Mouse (Mus musculus) CH12F3 (cell line): Measurements from ENCODE around the gene Tspan15.

Experiments used
- in situ Hi-C: fragments of 300-500 bp; cut with MboI; formaldehyde crosslinking; loops from 2 replicates; pipeline ENCODE4 v1.14.3; 2020; ENCODE audit warnings: low sequenced_read_pairs

Gene Tspan15

DNA sequence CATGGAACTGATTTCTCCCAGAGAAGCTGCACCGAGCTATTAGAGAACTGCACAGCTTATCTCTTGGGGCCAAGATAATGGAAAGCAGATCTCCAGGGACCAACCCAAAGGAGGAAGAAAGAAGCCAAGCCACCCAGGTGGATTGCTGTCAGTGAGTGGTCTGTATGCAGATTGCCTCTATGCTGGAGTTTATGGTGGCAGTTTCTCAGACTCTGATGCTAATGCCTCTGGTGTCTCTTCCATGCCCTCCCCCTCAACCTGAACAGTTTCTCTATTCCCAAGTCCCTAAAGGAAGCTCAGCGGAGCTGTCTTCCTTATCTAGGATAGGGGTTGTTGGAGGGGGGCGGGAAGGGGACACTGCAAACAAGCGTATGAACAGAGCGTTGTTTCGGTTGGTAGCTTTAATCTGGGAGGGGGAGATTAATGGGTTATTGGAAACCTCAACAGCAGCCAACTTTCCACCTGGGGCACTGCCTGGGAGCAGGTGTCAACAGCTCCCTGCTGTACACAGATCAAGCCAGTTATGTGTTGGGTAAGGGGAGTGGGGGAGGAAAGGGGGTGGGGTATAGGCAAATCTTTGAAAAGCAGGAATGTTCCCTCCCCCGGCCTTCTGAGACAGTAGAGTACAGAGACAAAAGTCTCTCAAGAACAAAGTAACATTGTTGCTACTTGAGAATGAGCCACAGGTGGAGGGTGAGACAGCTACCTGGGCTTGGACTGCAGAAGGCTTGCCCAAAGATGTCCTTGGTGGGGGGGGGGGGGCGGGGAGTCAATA, 95.2 kb downstream of the Tspan15 start:
- in situ Hi-C loops, result no loop called here
